Mouse (Mus musculus): Measurements from ENCODE around the gene Panx1.

Gene Panx1

DNA sequence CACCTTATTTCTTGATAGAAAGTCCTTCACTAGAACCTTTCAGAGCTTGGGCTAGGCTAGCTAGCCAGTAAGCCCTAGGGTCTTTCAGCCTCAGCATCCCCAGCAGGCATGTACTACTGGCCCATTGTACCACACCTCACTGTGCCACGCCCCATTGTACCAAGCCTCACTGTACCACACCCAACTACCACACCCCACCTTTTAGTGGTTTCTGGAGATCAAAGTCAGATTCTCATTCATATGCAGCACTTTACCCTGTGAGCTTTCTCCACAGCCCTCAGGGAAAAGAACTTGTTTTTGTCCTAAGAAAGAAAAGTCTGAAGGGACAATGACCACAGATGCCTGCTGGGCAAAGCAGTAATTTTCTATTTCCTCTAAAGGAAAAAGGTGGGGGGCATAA lies 22.2 kb downstream of the Panx1 start:
- no peak for DNase-seq (ENCODE audit: low spot score in 2 of 2)

DNA sequence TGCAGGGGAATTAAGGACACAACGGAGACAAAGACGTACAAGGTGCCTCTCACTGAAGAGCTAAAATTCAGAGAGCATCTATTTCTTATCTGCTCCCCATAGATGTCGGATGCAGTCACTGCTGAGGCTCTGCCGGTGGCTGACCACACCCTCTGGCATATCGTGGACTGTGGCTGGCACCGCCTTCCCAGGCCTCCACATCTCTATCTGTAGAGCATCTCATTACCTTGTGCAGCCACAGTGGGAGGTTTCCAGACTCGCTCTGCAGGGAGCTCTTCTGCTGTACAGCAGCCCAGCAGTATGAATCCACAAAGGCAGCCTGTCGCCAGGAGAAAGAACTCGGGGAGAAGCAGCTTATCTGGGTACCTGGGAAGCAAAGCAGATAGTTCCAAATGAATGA lies 24.1 kb downstream of the Panx1 start:
- no peak for DNase-seq (ENCODE audit: low spot score in 2 of 2)

DNA sequence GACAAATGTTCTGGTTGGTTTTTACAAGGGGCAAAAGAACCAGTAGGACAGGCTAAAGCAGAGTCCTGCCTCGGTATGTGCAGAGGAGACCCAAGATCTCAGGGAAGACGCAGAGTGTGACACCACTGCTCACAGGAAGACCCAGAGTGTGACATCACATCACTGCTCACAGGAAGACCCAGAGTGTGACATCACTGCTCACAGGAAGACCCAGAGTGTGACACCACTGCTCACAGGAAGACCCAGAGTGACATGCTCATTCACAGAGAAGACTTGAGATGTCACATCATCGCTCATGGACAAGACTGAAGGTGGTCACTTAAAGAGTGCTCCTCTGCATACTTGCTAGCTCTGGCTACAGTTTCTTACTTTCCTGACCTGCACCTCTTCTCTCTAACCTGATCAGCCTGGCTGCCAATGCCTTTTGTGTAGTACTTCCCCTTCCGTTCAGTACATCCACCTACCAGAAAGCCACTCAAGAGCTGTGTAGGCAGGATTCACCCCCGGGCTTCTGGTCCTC lies 24.7 kb downstream of the Panx1 start:
- no peak for DNase-seq (ENCODE audit: low spot score in 2 of 2)

DNA sequence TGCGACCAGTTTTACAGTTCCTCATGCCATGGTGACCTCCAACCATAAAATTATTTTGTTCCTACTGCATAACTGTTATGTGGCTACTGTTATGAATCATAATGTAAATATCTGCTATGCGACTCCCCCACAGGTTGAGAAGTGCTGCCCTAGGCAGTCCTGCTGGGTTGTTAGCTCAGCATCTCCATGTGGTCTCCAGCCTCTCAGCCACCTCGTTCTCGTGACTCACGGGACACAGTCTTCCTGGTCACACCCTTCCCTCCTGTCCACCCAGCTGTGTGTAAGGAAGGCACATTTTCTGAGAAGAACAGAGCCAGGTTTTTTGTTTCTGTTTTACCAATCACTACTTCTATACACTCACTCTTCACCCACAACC lies 26.5 kb downstream of the Panx1 start:
- no peak for DNase-seq (ENCODE audit: low spot score in 2 of 2)

DNA sequence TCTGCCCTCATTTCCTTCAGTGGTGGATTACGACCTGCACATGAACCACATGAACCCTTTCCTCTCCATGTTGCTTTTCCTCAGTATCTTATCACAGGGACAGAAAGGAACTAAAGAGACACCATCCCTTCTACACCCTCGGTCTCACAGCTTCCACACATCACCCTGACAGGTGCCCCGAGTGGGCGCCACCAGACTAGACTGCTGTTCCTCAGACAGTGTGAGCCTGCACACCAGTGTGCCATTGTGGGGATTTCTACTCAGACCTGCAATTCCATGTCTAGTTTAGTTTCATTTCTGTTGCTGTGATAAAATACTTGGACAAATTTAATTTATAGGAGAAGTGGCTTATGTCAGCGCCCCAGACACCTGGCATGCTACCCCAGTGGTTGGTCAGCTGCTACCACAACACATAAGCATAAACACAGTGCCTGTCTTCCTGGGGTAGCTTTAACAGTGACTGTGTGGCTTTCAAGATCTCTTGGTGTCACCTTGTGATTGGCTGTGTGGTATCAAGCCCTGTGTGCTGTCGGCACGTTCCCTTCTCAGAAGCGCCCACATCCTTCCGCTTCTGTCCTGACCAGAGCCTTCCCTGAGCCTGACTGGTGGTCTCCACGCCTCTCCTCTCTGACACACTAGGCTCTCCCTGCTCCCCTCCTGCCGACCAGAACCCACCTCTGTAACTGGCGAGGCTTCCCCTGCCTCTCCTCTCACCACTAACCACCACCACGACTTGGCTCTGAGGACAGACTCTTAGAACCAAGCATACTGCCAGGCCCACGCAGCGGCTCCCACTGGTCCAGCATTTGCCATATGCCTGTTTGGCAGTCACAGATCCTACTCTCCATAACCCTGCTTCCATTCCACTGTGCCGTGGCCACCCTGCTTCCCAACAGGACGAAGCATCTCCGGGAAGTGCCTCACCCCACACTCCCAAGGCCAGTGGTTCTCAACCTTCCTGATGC lies 27.2 kb downstream of the Panx1 start:
- peak; percentile 41 to 42 for DNase-seq (ENCODE audit: low spot score in 2 of 2)

DNA sequence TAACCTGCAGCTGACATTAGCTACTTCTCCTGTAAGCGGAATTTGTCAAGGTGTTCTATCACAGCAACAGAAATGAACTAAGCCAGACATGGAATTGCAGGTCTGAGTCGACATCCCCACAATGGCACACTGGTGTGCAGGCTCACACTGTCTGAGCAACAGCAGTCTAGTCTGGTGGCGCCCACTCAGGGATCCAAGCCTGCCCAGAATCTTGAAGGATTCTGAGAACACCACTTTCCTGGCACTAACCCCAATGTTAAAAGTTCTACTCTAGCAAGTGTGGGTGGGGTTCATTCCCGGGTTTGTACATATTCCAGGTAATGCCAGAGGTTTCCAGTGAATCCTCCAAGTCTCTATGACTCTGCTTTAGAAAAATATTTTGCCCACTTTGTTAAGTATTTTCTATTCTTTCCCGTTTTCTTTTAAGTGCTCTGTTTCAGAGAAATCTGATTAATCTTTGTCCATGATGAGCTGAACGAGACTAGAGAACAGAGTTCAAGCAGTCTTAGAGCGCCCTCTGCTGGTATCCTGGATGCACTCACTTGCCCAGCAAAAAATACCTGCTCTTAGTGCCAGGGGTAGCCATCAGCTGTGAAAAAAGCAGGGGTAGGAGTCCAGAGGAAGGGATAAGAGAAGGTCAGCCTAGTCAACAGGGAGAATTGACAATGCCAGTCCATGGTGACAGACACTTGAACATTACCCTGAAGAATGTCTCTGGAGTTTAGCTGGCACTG lies 29.9 kb downstream of the Panx1 start:
- peak; percentile 53 to 68 for DNase-seq (ENCODE audit: low spot score in 2 of 2)

DNA sequence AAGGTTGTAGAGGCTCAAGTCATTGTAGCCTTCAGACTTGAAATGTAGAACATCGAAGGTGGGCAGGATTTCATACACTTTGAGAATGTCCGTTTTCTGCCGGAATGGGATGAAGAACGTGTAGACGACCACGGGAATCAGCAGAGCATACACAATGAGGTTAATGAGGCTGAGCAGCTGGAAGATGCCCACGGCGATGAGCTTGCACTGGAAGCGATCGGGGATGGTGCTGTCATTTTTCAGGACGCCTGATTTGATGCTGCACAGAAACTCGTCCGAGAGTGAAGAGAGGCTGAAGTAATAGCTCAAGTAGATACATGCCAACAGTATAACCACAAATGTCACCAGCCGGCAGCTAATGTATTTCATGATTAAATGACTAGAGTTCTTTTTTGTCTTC lies 37.7 kb downstream of the Panx1 start:
- DNase-seq (ENCODE audit: low spot score in 2 of 2), result no peak

DNA sequence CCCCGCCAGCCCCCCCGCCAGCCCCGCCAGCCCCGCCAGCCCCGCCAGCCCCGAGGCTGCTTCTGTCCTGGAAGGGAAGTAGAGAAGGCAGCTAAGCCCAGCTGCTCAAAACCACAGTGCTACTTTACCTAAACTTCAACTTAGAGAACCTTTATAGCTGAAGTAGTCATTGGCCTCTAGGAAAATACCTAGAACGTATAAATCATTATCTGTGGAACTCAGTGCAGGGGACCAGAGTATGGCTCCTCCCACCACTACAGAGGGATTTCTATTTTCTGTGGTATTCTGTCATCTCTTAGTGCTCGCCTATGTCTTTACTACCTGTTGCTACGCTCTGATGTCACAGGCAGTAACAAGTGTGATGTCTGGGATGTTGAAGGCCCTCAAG lies 41.0 kb downstream of the Panx1 start:
- DNase-seq (ENCODE audit: low spot score in 2 of 2), result no peak

DNA sequence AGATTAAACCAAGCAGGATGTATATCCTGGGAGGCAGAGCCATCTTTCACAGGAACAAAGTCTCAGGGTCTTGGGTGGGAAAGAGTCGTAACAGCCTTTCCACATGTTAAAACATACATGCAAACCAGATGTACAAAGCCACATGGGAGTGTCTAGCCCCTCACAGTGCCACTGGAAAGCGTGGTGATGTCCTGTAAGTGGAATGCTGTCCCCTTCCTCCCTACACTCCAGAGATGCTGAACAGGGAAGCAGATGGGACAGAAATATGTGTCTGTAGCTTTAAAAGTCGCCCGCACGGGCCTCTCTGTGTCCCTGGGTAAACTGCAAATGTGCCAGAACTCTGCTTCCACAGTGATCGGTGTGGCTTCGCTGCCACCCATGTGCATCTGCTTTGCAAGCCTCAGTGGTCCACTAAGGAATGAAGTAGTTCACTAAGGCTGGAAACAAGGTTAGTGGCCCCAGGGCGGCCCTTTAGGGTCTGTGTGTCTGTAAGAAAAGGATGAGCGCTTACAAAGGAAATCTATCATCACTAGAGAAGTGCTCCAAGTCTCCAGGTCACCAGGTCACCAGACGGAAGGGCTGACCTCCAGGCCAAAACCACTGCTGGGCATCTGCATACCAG lies 41.5 kb downstream of the Panx1 start:
- no peak for DNase-seq (ENCODE audit: low spot score in 2 of 2)

DNA sequence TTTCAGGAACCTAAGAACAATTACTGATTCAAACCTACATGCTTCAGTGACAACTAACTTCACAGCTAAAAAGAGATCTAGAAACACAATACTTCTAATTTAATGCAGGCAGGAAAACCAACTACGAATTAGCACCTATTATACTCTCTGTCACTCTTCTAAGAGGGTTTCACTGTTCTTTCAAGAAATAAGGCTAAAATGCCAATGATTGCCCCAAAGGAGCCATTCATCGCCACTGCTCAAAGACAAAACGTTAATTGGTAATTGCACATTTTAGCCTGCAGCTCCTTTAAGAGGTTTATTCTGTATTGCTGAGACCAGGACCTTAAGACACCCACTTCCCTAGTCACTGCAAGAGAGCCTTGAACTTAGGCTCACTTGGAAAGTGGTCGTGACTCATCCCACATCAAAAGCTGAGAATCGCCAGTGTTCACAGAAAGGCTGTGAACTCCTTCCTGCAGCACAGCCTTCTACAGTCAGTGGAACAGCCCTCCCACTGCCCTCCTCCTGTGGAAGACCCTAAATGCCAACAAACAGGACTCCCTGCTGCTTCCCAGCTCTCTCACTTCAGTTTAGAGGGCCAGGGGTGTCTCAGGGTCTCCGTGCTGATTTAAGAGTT lies 42.2 kb downstream of the Panx1 start:
- DNase-seq (ENCODE audit: low spot score in 2 of 2), result no peak

DNA sequence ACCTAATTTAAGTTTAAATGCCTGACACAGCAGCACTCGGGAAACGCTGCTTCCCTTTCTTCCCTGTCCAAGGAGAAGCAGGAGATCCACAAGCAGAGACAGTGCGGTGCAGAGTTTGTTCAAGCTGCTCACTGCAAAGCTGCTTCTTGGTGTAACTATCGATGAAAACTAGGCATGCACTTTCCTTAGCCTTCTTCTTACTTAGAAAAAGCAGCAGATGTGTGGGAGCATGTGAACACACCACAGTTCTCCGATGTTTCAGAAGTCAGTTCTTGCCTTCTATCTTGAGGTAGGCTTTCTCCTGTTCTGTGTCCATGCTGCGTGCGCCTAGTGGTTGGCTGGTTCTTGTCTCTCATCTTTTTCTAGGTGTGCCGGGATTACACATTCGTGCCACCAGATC lies 46.5 kb downstream of the Panx1 start:
- no peak for DNase-seq (ENCODE audit: low spot score in 2 of 2)

DNA sequence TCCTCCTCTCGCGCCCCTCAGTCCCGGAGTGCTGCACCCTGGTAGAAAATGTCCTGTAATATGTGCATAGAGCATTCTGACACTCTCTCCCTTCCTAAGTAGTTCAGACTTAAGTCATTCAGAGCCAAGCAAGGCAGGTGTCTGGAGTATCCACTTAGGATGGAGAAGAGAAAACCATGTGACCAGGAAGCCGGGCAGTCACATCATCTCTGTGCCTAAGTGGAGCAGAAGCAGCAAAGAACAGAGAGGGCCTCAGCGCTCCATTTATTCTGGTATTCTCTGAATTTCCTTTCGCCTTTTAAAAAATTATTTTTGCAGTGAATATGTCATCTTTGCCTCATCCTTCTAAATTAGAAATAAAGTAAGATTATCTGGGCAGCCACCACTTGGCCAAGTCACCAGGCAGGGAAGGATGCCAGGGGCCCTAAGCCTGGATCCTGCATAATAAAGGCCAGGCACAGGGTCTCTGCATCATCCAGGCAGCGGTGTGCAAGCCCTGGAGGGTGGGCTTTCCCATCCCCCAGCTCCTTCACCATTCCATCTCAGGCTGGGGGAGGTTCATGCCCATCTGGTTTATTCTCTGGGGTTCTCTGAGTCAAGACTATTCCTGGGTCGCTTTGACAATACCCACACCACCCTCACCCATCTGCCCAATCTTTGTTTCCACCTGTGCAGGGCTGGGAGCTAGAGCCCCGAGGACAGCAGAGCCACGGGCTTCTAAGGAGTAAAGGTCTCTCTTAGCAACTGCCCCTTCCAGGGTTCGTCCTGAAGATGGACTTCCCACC lies 47.8 kb downstream of the Panx1 start:
- peak; percentile 41 to 61 for DNase-seq (ENCODE audit: low spot score in 2 of 2)

DNA sequence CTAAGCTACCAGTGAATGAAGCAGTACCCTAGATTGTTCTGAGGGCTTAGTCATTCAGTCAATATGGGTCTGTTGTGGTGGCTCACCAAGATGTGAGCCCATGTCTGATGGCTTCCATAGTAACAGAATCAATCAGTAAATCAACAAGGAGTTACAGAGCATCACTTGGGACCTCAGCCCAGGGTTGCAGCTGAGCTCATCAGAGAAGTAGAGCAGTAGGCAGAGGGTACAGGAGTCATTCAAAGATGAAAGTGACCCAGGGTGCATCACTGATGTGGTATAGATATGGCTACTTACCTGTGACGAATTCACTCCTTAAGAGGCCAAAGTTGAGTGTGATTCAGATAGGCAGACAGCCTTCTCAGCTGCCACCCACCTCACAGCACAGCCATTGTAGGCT lies 49.8 kb downstream of the Panx1 start:
- DNase-seq (ENCODE audit: low spot score in 2 of 2), result no peak

DNA sequence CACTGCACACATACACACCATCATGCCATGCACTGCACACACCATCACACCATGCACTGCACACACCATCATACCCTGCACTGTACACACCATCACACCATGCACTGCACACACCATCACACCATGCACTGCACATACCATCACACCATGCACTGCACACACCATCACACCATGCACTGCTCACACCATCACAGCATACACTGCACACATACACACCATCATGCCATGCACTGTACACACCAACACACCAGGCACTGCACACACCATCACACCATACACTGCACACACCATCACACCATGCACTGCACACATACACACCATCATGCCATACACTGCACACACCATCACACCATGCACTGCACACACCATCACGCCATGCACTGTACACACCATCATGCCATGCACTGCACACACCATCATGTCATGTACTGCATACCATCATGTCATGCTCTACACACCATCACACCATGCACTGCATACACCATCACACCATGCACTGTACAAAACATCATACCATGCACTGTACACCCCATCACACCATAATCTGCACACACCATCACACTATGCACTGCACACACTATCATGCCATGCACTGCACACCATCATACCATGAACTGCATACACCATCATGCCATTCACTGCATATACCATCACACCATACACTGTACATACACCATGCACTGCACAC lies 56.5 kb downstream of the Panx1 start:
- no peak for DNase-seq (ENCODE audit: low spot score in 2 of 2)

DNA sequence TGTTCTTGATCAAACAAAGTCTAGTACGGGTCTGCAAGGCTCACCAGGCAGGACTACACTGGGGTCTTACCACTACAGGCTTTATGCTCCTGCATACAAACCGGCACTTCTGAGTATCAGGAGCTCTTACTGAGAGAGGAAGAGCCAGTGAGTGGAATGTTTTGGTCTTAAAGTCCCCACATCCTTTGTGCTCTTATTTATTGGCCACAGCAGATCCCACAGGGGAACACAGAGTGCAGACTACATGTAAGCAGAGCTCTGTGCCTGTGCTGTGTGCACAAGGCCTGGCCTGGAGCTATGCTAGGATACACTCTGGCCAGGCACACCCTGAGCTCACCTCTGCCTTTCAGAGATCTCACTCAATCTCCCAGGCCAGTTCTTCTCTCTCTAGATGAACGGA lies 62.1 kb downstream of the Panx1 start:
- DNase-seq (ENCODE audit: low spot score in 2 of 2), result no peak

DNA sequence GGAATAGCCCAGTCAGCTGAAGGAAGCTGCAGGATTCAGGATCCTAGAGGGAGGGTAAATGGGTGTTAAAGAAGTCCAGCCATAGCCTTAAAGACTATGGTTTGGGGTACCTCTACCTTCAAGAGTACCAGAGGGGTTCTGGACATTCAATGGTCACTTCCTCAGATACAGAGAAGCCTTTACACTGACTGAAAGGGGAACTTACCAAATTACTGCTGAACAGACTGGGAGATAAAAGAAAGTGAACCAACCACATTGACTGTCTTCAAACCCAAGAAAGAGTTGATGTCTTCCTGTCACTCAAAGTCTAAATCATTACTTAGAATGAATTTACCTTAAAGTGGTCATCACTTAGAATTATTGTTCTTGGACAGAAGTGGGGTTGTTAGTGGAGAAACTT lies 62.6 kb downstream of the Panx1 start:
- no peak for DNase-seq (ENCODE audit: low spot score in 2 of 2)

DNA sequence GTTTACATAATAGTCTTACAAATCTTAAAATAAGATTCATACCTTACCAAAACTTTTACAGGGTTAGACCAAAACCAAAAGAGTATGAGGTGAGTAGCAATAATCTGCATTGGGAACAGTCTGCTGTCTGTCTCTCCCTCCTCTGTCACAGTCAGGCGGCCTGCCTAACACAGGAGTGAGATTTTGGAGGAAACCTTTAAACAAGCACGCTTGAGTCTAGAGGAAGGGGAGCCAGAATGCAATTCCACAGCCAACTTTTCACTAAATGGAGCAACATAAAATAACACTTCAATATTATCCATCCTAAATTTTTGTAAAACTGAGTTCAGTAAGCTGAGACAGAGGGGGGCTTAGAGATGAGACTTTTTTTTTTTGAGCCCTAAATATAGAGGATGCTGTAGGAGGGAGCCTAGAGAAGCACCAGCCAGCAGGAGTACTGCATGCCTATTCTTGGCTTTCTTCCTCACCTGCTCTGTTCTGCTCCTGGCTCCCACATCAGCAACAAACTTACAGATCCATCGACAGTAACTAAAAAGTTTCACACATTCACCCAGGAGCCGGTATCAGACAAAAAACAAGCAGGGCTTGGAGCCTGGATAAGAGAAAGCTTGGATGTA lies 63.6 kb downstream of the Panx1 start:
- DNase-seq (ENCODE audit: low spot score in 2 of 2), result peak; percentile 38 to 70

DNA sequence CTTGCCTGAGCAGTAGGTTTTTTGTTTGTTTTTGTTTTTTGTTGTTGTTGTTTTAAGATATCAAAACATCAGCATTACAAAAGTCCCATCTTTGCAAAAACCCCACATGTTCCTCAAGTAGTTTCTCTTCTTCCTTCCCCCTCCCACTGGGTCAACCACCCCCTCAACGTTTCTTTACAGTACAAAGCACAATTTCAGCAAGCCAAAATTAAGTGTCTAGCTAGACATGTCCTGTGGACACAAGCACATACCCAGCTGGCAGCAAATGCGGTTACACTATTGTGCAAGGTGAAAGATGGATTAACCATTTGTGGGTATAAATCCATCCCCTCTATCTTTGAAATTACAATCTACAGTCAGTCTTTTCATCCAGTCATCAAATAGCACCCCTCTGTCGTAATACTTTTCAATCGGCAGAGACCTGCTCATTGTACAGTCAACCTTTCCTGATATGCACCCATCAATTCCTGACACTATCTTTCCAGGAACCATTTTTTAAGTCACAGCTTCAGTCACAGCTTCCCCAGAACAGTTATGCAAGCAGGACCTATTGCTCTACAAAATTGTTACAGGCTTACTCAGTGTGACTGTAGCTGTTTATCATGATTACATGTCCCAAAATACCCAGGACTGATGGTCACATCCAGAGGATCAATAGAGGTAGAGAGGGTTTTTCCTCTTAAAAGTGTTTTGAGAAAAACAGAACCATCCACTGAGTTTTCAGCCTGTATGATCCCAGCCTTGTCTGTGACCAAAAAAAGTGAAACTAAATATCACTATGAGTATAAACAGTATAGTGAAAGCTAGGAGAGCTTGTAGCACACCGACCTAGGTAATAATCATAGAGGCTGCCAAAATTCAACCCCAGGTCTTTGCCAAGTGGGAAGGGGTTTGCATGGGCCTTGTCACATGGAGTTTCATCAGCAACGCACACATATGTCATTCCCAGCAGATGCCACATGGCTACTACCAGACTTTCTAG lies 70.7 kb downstream of the Panx1 start:
- no peak for DNase-seq (ENCODE audit: low spot score in 2 of 2)

DNA sequence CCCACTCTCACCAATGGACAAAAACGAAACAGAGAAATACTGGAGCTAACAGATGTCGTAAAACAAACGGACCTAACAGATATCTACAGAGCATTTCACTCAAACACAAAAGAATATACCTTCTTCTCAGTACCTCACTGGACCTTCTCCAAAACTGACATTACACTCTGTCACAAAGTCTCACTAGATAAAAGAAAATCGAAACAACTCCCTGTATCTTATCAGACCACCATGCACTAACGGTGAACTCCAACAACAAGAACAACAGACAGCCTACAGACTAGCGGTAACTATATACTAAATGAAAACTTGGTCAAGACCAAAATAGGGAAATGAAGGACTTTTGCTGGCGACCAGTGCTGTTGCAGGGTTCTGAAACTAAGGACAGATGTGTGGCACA lies 71.5 kb downstream of the Panx1 start:
- DNase-seq (ENCODE audit: low spot score in 2 of 2), result no peak

All from right cerebral cortex, postnatal 36 days (tissue).